Mouse (Mus musculus): ENCODE data around the gene Gm4858. TPM values are rescaled to one million over a fixed set of nuclear protein-coding genes. Genes with fewer than 3 reads are reported as not detected.
"Not testable (repeated sequence)": the region's sequence is repeated elsewhere in the genome, so short reads cannot be mapped to it uniquely, and the experiment has no call there.

Gm4858 gene
- polyA plus RNA-seq, 1 experiment from 2014 or later: not detected

DNA sequence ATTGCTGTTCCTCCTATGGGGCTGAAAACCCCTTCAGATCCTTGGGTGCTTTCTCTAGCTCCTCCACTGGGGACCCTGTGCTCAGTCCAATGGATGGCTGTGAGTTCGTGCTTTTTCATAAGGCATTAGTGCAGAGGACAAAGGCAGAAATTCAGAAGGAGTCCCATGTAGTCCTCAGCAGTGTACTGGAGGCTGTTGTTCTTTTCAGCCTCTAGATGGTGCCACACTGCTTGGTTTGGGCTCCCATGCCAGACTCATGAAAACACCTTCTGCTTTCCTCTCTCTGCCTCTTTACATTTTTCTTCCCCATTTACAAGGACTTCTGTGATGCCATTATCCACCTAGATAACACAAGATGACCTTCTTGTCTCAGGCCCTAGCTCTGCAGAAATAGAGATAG, 25.0 kb downstream of the Gm4858 start:
- not testable (repeated sequence) for H3K36me3 ChIP-seq (ENCODE audit: control insufficient read depth, insufficient read depth, low read length); ATAC-seq (ENCODE audit: insufficient read depth, low FRiP score, low TSS enrichment); H3K27ac ChIP-seq (ENCODE audit: low read depth, low read length); H3K9ac ChIP-seq (ENCODE audit: low read length); H3K9me3 ChIP-seq (ENCODE audit: control insufficient read depth, low read length); H3K4me1 ChIP-seq (ENCODE audit: control insufficient read depth, insufficient read depth, low read length); DNase-seq (ENCODE audit: low spot score); H3K4me3 ChIP-seq (ENCODE audit: low read depth, low read length); H3K27me3 ChIP-seq (ENCODE audit: control insufficient read depth, insufficient read depth, low read length); H3K4me2 ChIP-seq (ENCODE audit: low read depth)
- WGBS: 39% methylated on average over 1 of the region's 1 CpGs

DNA sequence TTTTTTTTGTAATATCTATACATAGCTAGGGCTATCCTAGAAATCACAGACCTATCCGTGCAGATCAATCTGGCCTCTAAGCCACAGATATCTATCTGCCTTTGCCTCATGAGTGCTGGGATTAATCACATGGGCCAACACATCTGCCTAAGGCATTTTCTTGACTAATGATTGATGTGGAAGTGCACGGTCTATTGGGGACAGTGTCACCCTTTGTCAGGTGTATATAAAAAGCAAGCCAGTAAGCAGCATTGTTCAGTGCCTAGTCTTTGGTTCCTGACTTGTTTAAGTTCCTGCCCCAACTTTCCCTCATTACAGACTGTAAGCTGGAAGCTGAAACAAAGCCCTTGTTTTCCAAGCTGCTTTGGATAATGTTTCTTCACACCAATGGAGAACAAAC, 27.8 kb downstream of the Gm4858 start:
- no peaks in the 10 kb centered on the region for H3K36me3 ChIP-seq (ENCODE audit: control insufficient read depth, insufficient read depth, low read length)
- H3K27me3 ChIP-seq (ENCODE audit: control insufficient read depth, insufficient read depth, low read length): no peaks in the 10 kb centered on the region
- no peak overlapping the region for H3K4me2 ChIP-seq (ENCODE audit: low read depth)
- WGBS: 71% methylated on average over 2 of the region's 2 CpGs
- H3K27ac ChIP-seq (ENCODE audit: low read depth, low read length): no peak overlapping the region
- ATAC-seq (ENCODE audit: insufficient read depth, low FRiP score, low TSS enrichment): no peak
- H3K9me3 ChIP-seq (ENCODE audit: control insufficient read depth, low read length): no peaks in the 10 kb centered on the region
- no peak overlapping the region for H3K9ac ChIP-seq (ENCODE audit: low read length)
- no peak overlapping the region for H3K4me3 ChIP-seq (ENCODE audit: low read depth, low read length)
- H3K4me1 ChIP-seq (ENCODE audit: control insufficient read depth, insufficient read depth, low read length): no peaks in the 10 kb centered on the region
- DNase-seq (ENCODE audit: low spot score): no peak

DNA sequence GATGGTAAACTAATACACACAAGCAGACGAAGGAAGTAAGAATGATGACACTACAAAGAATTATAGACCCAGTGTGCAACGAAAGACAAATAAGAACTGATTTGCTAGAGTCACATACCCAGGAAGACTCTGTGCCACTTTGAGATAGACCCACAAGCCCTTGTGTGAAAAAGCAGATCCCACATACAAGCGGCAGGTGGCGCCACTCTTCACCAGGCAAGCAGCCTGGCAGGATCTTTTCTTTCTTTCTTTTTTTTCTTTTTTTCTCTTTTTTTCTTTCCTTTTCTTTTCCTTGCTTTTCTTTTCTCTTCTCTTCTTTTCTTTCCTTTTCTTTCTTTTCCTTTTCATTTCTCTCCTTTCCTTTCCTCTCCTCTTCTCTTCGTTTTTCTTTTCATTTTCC, 43.0 kb downstream of the Gm4858 start:
- Histone ChIP-seq H3K4me2 (ENCODE audit: low read depth) (no peak overlapping the region), H3K27ac (ENCODE audit: low read depth, low read length) (no peak overlapping the region), H3K4me3 (ENCODE audit: low read depth, low read length) (no peak overlapping the region), H3K36me3 (ENCODE audit: control insufficient read depth, insufficient read depth, low read length) (no peaks in the 10 kb centered on the region), H3K4me1 (ENCODE audit: control insufficient read depth, insufficient read depth, low read length) (no peaks in the 10 kb centered on the region), H3K27me3 (ENCODE audit: control insufficient read depth, insufficient read depth, low read length) (no peaks in the 10 kb centered on the region), H3K9me3 (ENCODE audit: control insufficient read depth, low read length) (no peaks in the 10 kb centered on the region), H3K9ac (ENCODE audit: low read length) (no peak overlapping the region)
- 41% methylated on average over 5 of the region's 5 CpGs for WGBS
- ATAC-seq (ENCODE audit: insufficient read depth, low FRiP score, low TSS enrichment): no peak
- DNase-seq (ENCODE audit: low spot score): no peak

DNA sequence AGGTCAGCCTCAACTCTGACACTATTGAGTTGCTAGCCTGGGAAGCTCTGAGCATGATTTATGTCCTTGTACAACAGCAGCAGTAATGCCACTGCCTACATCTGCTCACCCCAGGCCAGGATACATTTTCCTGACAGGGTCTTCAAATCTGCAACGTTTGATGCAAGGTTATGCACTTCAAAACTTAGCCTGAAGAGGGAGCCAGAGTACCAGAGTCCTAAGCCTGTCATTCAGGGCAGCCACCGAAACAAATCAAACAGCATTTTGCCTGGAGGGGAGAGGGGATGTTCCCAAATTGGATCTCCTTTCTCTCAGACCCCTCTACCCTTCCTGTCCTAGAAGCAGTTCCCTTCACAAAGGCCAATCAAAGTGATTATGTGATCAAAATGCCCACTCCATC, 45.9 kb downstream of the Gm4858 start:
- H3K27ac ChIP-seq (ENCODE audit: low read depth, low read length): no peak overlapping the region
- no peaks in the 10 kb centered on the region for H3K9me3 ChIP-seq (ENCODE audit: control insufficient read depth, low read length)
- H3K27me3 ChIP-seq (ENCODE audit: control insufficient read depth, insufficient read depth, low read length): no peaks in the 10 kb centered on the region
- H3K9ac ChIP-seq (ENCODE audit: low read length): no peak overlapping the region
- no peaks in the 10 kb centered on the region for H3K4me1 ChIP-seq (ENCODE audit: control insufficient read depth, insufficient read depth, low read length)
- H3K4me2 ChIP-seq (ENCODE audit: low read depth): no peak overlapping the region
- 5% methylated on average over 2 of the region's 2 CpGs for WGBS
- ATAC-seq (ENCODE audit: insufficient read depth, low FRiP score, low TSS enrichment) (no peak), DNase-seq (ENCODE audit: low spot score) (peak; percentile 43)
- no peaks in the 10 kb centered on the region for H3K36me3 ChIP-seq (ENCODE audit: control insufficient read depth, insufficient read depth, low read length)
- no peak overlapping the region for H3K4me3 ChIP-seq (ENCODE audit: low read depth, low read length)

DNA sequence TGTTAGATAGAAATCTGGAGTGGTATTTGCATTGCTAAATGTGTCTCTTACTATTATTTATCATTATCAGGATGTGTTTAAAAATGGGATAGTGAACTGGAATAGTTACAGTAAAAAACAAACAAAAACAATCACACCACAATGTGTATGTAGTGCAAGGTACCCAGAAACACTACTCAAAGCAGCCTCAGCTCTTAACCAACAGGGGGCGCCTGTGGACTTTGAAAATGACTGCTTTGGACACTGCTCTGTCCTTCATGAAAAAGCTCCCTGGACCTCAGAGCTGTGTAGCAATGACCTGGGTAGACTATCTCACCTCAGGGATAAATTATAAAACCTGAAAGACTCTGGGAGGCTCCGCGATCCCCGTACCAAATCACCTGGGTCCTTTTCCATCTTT, 50.5 kb downstream of the Gm4858 start:
- Histone ChIP-seq H3K9ac (ENCODE audit: low read length) (no peak overlapping the region), H3K27me3 (ENCODE audit: control insufficient read depth, insufficient read depth, low read length) (no peaks in the 10 kb centered on the region), H3K9me3 (ENCODE audit: control insufficient read depth, low read length) (no peaks in the 10 kb centered on the region), H3K4me3 (ENCODE audit: low read depth, low read length) (no peak overlapping the region), H3K27ac (ENCODE audit: low read depth, low read length) (no peak overlapping the region), H3K4me2 (ENCODE audit: low read depth) (no peak overlapping the region), H3K36me3 (ENCODE audit: control insufficient read depth, insufficient read depth, low read length) (no peaks in the 10 kb centered on the region), H3K4me1 (ENCODE audit: control insufficient read depth, insufficient read depth, low read length) (no peaks in the 10 kb centered on the region)
- 47% methylated on average over 4 of the region's 4 CpGs for WGBS
- ATAC-seq (ENCODE audit: insufficient read depth, low FRiP score, low TSS enrichment): no peak
- DNase-seq (ENCODE audit: low spot score): no peak

Other genes starting within 250 kb of the Gm4858 start
- not detected in 2 replicates for gene Kprp, start 241.6 kb upstream of the Gm4858 start, polyA plus RNA-seq (2014; fragmentation: Nextera tagmentation; extraction: Ambion mirVana)
- gene Lce1l, start 217.5 kb upstream of the Gm4858 start, polyA plus RNA-seq (2014; fragmentation: Nextera tagmentation; extraction: Ambion mirVana): not detected in 2 replicates
- gene 2310050C09Rik, start 198.6 kb upstream of the Gm4858 start, polyA plus RNA-seq (2014; fragmentation: Nextera tagmentation; extraction: Ambion mirVana): not detected in 2 replicates
- gene Lce3a, start 142.6 kb upstream of the Gm4858 start, polyA plus RNA-seq (2014; fragmentation: Nextera tagmentation; extraction: Ambion mirVana): not detected in 2 replicates
- not detected in 2 replicates for gene Lce3b, start 135.8 kb upstream of the Gm4858 start, polyA plus RNA-seq (2014; fragmentation: Nextera tagmentation; extraction: Ambion mirVana)
- not detected in 2 replicates for gene Lce3c, start 124.3 kb upstream of the Gm4858 start, polyA plus RNA-seq (2014; fragmentation: Nextera tagmentation; extraction: Ambion mirVana)
- not detected in 2 replicates for gene Lce3d, start 111.4 kb upstream of the Gm4858 start, polyA plus RNA-seq (2014; fragmentation: Nextera tagmentation; extraction: Ambion mirVana)
- gene Lce3e, start 101.8 kb upstream of the Gm4858 start, polyA plus RNA-seq (2014; fragmentation: Nextera tagmentation; extraction: Ambion mirVana): not detected in 2 replicates
- not detected in 2 replicates for gene Lce3f, start 76.6 kb upstream of the Gm4858 start, polyA plus RNA-seq (2014; fragmentation: Nextera tagmentation; extraction: Ambion mirVana)
- gene Crct1, start 53.1 kb upstream of the Gm4858 start, polyA plus RNA-seq (2014; fragmentation: Nextera tagmentation; extraction: Ambion mirVana): 0.68 TPM in 1 of 2 replicates, not detected in the other
- not detected in 2 replicates for gene Lce1m, start 49.8 kb upstream of the Gm4858 start, polyA plus RNA-seq (2014; fragmentation: Nextera tagmentation; extraction: Ambion mirVana)
- not detected in 2 replicates for gene Crnn, start 76.0 kb downstream of the Gm4858 start, polyA plus RNA-seq (2014; fragmentation: Nextera tagmentation; extraction: Ambion mirVana)
- gene Flg2, start 128.5 kb downstream of the Gm4858 start, polyA plus RNA-seq (2014; fragmentation: Nextera tagmentation; extraction: Ambion mirVana): not detected in 2 replicates
- not detected in 2 replicates for gene Flg, start 204.7 kb downstream of the Gm4858 start, polyA plus RNA-seq (2014; fragmentation: Nextera tagmentation; extraction: Ambion mirVana)